Mouse (Mus musculus) embryonic fibroblast, embryonic 13.5 days (primary cell): Measurements from ENCODE around the gene Vmn1r218.

ENCODE experiments used
- CTCF ChIP-seq: IDR thresholded peaks from 2 replicates; pipeline ENCODE4 v1.5.1; 2011; ENCODE audit warnings: mild to moderate bottlenecking, control low read depth, low read length, moderate library complexity, borderline replicate concordance; ENCODE audit not compliant: insufficient read depth
- POLR2A ChIP-seq: IDR thresholded peaks from 2 replicates; pipeline ENCODE4 v1.6.1; 2011; ENCODE audit warnings: low read depth, mild to moderate bottlenecking, control low read depth, low read length, moderate library complexity

DNA sequence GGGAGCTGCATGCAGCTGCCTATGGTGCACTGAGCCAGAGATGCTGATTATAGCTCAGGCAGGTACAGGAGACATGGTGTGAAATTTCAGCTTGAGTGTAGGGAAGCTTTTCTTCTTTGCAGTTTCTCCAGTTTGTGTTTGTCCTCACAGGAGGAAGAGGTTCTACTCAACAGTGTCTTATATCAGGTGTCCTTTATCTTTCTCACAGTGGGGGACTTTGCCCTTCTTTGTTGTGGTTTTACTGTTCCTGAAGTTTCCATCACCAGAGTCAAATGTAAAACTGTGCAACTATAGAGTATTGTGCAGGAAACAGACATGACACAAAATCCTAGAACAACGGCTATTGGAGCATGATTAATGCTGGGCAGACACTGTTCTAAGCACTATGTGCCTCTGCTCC is 546 bp downstream of the Vmn1r218 start:
- TF ChIP-seq CTCF (no peak), POLR2A (no peak)
